Mouse (Mus musculus): ENCODE measurements around the gene Fabp3. TPM values are rescaled to one million over a fixed set of nuclear protein-coding genes. Genes with fewer than 3 reads are reported as not detected.
A peak's percentile ranks its signal among the peaks of the same experiment; 100 is the strongest.

Gene Fabp3
- polyA plus RNA-seq, 1 experiment from 2014 or later: 6.6 TPM

DNA sequence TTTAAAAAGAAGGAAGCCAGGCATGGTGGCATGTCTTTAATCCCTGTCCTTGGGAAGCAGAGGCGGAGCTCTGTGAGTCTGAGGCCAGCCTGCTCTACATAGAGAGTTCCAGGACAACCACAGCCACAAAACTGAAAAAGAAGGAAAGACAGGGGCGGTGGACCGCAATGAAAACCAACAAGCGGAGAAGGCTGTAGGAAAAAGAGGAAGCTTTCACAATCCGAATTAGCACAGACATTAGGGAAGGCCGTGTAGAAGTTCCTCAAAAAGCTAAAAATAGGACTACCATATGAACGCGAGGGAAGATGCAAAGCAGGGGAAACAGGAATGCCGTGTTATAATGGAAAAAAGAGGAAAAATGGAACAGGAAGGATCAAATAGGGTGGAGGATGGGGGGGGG lies 24.6 kb upstream of the Fabp3 start:
- no peak for DNase-seq (ENCODE audit: low spot score)
- Histone ChIP-seq H3K9me3 (ENCODE audit: control insufficient read depth, low read length) (no peaks in the 10 kb centered on the region), H3K27me3 (replicated peaks; ENCODE audit: control insufficient read depth, insufficient read depth, low read length) (0 out of 2 replicates have a peak, but pooled peaks cover 6% of the 10 kb centered on the region), H3K36me3 (ENCODE audit: control insufficient read depth, insufficient read depth, low read length) (no peaks in the 10 kb centered on the region), H3K27ac (ENCODE audit: low read depth) (no peak overlapping the region), H3K4me3 (ENCODE audit: low read depth, low read length) (no peak overlapping the region), H3K4me2 (ENCODE audit: low read length) (no peak overlapping the region), H3K9ac (ENCODE audit: low read length) (no peak overlapping the region), H3K4me1 (replicated peaks; ENCODE audit: control insufficient read depth, insufficient read depth, low read length) (no peaks in the 10 kb centered on the region)
- no peak for ATAC-seq (replicated peaks; ENCODE audit: low FRiP score, low TSS enrichment, low read depth)
- WGBS: 76% methylated on average over 9 of the region's 9 CpGs

DNA sequence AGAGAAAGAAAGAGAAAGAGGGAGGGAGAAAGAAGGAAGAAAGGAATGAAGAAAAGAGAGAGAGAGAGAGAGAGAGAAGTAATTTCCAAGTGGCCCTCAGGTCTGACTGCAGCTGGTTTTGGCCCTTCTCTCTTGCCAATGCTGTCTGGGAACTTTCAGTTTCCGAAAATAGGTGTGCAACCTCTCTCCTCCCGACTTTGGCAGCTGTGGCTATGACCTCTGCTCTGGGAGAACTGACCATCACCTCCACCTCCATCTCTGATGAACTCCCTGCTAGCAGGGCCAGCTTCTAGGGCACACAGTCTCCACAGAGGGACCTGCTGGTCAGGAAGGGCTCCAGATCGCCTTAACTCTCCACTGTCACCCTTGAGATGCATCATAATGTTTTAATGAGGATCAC lies 21.9 kb upstream of the Fabp3 start:
- H3K9me3 ChIP-seq (ENCODE audit: control insufficient read depth, low read length): no peaks in the 10 kb centered on the region
- H3K4me1 ChIP-seq (replicated peaks; ENCODE audit: control insufficient read depth, insufficient read depth, low read length): no peaks in the 10 kb centered on the region
- DNase-seq (ENCODE audit: low spot score) (no peak), ATAC-seq (replicated peaks; ENCODE audit: low FRiP score, low TSS enrichment, low read depth) (no peak)
- H3K36me3 ChIP-seq (ENCODE audit: control insufficient read depth, insufficient read depth, low read length): no peaks in the 10 kb centered on the region
- 0 out of 2 replicates have a peak, but pooled peaks cover 2% of the 10 kb centered on the region for H3K27me3 ChIP-seq (replicated peaks; ENCODE audit: control insufficient read depth, insufficient read depth, low read length)
- H3K9ac ChIP-seq (ENCODE audit: low read length): no peak overlapping the region
- H3K4me3 ChIP-seq (ENCODE audit: low read depth, low read length): no peak overlapping the region
- H3K4me2 ChIP-seq (ENCODE audit: low read length): no peak overlapping the region
- 52% methylated on average over 3 of the region's 3 CpGs for WGBS
- H3K27ac ChIP-seq (ENCODE audit: low read depth): no peak overlapping the region

DNA sequence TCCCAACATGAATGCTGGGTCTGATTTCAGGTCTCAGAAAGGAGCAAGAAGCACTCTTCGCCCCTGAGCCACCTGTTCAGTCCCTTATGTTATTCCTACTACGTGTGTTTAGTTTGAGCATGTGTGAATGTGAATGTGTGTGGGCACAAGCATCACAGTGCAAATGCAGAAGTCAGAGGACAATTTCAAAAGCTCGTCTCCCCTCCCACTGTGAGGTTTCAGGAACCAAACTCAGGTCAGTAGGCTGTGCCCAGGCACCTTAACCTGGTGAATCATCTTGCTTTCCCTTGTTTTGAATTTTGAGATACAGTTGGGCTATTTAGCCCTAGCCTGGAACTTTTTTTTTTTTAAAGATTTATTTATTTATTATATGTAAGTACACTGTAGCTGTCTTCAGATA lies 18.6 kb upstream of the Fabp3 start:
- no peaks in the 10 kb centered on the region for H3K9me3 ChIP-seq (ENCODE audit: control insufficient read depth, low read length)
- no peak overlapping the region for H3K4me3 ChIP-seq (ENCODE audit: low read depth, low read length)
- DNase-seq (ENCODE audit: low spot score): no peak
- no peak overlapping the region for H3K9ac ChIP-seq (ENCODE audit: low read length)
- 77% methylated on average over 3 of the region's 3 CpGs for WGBS
- no peak overlapping the region for H3K27ac ChIP-seq (ENCODE audit: low read depth)
- ATAC-seq (replicated peaks; ENCODE audit: low FRiP score, low TSS enrichment, low read depth): no peak
- 0 out of 2 replicates have a peak, but pooled peaks cover 2% of the 10 kb centered on the region for H3K27me3 ChIP-seq (replicated peaks; ENCODE audit: control insufficient read depth, insufficient read depth, low read length)
- no peaks in the 10 kb centered on the region for H3K4me1 ChIP-seq (replicated peaks; ENCODE audit: control insufficient read depth, insufficient read depth, low read length)
- no peaks in the 10 kb centered on the region for H3K36me3 ChIP-seq (ENCODE audit: control insufficient read depth, insufficient read depth, low read length)
- H3K4me2 ChIP-seq (ENCODE audit: low read length): no peak overlapping the region

DNA sequence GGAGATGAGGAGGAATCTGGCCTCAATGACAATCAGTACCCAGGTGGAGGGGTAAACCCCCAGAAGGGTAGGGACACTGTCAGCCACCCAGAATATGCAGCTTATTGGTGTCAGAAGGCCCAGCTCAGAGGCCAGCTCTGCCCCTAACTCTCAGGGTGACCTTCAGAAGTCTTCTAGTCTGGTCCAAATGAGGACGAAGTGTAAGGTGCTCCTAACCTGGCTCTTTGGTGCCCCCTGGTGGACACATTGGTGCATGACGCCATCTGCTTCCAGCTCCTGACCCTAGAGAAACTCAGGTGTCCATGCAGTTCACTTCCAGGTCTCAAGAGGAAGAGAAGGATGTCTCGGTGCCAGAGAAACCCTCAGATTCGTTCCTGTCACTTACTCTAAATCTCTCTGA lies 16.1 kb upstream of the Fabp3 start:
- 0 out of 2 replicates have a peak, but pooled peaks cover 2% of the 10 kb centered on the region for H3K27me3 ChIP-seq (replicated peaks; ENCODE audit: control insufficient read depth, insufficient read depth, low read length)
- H3K4me3 ChIP-seq (ENCODE audit: low read depth, low read length): no peak overlapping the region
- H3K4me1 ChIP-seq (replicated peaks; ENCODE audit: control insufficient read depth, insufficient read depth, low read length): no peaks in the 10 kb centered on the region
- H3K9ac ChIP-seq (ENCODE audit: low read length): no peak overlapping the region
- DNase-seq (ENCODE audit: low spot score): peak; percentile 97
- H3K9me3 ChIP-seq (ENCODE audit: control insufficient read depth, low read length): no peaks in the 10 kb centered on the region
- H3K36me3 ChIP-seq (ENCODE audit: control insufficient read depth, insufficient read depth, low read length): no peaks in the 10 kb centered on the region
- no peak overlapping the region for H3K4me2 ChIP-seq (ENCODE audit: low read length)
- no peak overlapping the region for H3K27ac ChIP-seq (ENCODE audit: low read depth)
- peak; percentile 60 for ATAC-seq (replicated peaks; ENCODE audit: low FRiP score, low TSS enrichment, low read depth)
- WGBS: 2% methylated on average over 4 of the region's 4 CpGs

DNA sequence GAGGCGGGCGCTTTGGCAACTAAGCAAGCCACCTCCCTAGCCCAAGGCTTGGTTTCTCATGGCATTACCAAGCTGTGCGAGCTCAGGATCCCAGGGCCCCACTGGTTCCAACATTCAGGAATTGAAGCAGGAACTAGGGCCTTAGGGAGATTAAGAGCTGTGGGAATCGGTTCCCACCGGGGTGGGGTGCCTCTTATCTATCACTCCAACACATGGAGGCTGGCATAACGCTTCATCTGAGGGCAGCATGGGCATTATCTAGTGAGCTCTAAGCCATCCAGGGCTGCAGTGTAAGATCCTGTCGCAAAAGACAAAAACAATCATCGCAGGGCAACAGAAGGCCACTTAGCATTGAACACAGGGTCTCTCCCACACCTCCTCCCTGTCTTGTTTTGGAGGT lies 13.9 kb upstream of the Fabp3 start:
- Histone ChIP-seq H3K27ac (ENCODE audit: low read depth) (no peak overlapping the region), H3K9me3 (ENCODE audit: control insufficient read depth, low read length) (no peaks in the 10 kb centered on the region), H3K36me3 (ENCODE audit: control insufficient read depth, insufficient read depth, low read length) (no peaks in the 10 kb centered on the region), H3K4me3 (ENCODE audit: low read depth, low read length) (no peak overlapping the region), H3K27me3 (replicated peaks; ENCODE audit: control insufficient read depth, insufficient read depth, low read length) (no peaks in the 10 kb centered on the region), H3K4me2 (ENCODE audit: low read length) (no peak overlapping the region), H3K9ac (ENCODE audit: low read length) (no peak overlapping the region), H3K4me1 (replicated peaks; ENCODE audit: control insufficient read depth, insufficient read depth, low read length) (no peaks in the 10 kb centered on the region)
- no peak for ATAC-seq (replicated peaks; ENCODE audit: low FRiP score, low TSS enrichment, low read depth)
- no peak for DNase-seq (ENCODE audit: low spot score)
- WGBS: 84% methylated on average over 8 of the region's 8 CpGs

DNA sequence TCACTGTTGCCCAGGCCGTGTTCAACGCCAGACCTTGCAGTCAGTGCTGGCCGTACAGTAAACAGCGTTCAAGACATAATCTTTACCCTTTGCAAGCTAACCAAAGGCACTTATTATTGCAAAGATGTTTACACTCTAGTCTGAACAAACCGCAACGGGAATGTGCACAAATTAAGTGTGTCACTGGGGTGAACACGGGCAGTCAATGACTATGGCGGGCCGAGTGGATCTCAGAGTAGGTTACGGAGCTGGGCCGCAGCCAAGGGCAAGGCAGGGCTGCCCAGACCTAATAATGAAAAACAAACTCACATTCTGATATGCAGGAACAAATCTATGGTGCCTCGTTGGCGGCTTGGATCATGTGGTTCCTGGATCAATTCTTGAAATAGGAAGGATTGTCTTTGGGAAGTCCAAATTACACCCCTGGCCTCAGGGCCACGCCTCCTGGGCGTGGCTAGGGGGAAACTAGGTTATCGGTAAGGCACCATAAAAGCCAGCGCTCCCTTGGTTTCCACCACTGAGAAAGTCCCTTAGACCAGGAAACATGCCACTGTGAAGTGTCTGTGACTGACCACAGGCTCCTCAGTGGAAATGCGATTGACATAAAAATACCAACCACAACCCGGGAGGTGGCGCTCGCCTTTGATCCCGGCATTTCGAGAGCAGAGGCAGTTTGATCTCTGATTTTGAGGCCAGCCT lies 13.2 kb upstream of the Fabp3 start:
- 49% methylated on average over 23 of the region's 23 CpGs for WGBS
- no peak overlapping the region for H3K27ac ChIP-seq (ENCODE audit: low read depth)
- H3K4me3 ChIP-seq (ENCODE audit: low read depth, low read length): no peak overlapping the region
- DNase-seq (ENCODE audit: low spot score) (no peak), ATAC-seq (replicated peaks; ENCODE audit: low FRiP score, low TSS enrichment, low read depth) (no peak)
- no peaks in the 10 kb centered on the region for H3K27me3 ChIP-seq (replicated peaks; ENCODE audit: control insufficient read depth, insufficient read depth, low read length)
- no peaks in the 10 kb centered on the region for H3K36me3 ChIP-seq (ENCODE audit: control insufficient read depth, insufficient read depth, low read length)
- no peaks in the 10 kb centered on the region for H3K4me1 ChIP-seq (replicated peaks; ENCODE audit: control insufficient read depth, insufficient read depth, low read length)
- no peak overlapping the region for H3K4me2 ChIP-seq (ENCODE audit: low read length)
- no peak overlapping the region for H3K9ac ChIP-seq (ENCODE audit: low read length)
- no peaks in the 10 kb centered on the region for H3K9me3 ChIP-seq (ENCODE audit: control insufficient read depth, low read length)

DNA sequence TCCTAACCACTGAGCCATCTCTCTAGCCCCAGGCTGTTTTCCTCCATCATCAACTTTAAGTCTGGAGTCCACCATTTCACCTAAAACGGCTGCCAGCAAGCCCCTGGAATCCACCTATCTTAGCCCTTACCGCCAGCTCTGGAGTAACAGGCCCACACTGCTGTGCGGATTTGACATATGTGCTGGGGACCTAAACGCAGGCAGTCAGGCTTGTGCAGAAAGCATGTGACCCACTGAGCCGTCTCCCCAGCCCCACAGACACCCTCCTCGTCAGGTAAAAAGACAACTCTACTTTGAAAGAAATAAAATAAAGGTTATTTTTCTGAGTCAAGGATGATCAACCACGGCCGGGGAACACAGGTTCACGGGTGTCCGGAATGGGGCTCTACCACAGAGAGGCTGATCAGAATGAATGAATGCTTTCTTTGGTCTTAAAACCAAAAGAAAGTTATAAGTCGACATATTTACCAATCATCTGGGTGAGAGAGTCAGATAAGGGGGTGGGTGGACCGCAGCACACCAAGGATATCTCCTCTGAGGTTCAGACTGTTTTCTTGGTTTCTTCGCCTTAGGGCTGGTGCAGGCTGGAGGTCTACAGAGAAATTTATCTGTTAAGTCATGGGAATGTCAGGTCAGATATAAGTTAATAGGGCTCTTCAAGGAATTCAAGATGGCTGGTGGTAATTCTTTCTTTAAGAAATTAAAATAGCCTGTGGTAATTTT lies 12.0 kb upstream of the Fabp3 start:
- no peaks in the 10 kb centered on the region for H3K9me3 ChIP-seq (ENCODE audit: control insufficient read depth, low read length)
- 82% methylated on average over 13 of the region's 13 CpGs for WGBS
- H3K4me1 ChIP-seq (replicated peaks; ENCODE audit: control insufficient read depth, insufficient read depth, low read length): no peaks in the 10 kb centered on the region
- H3K27me3 ChIP-seq (replicated peaks; ENCODE audit: control insufficient read depth, insufficient read depth, low read length): no peaks in the 10 kb centered on the region
- H3K36me3 ChIP-seq (ENCODE audit: control insufficient read depth, insufficient read depth, low read length): no peaks in the 10 kb centered on the region
- H3K4me2 ChIP-seq (ENCODE audit: low read length): no peak overlapping the region
- ATAC-seq (replicated peaks; ENCODE audit: low FRiP score, low TSS enrichment, low read depth) (no peak), DNase-seq (ENCODE audit: low spot score) (no peak)
- no peak overlapping the region for H3K27ac ChIP-seq (ENCODE audit: low read depth)
- no peak overlapping the region for H3K4me3 ChIP-seq (ENCODE audit: low read depth, low read length)
- H3K9ac ChIP-seq (ENCODE audit: low read length): no peak overlapping the region

DNA sequence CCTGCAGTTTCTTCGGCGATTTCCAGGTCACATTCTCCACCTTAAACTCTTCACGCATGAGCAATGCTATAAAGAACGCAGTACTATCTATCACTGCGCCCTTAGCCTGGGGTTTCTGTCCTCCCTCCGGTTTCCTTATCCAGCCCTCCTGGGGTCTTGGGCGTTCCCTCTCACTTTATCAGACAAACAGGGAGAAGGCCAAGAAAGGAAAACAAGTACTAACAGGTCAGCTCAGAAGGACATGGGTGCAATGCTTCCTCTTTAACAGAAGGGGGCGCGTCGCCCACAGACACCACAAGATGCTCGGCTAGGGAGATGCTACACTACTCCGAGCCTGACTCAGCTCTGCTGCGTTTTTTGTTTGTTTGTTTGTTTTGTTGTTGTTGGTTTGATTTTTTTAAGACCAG lies 11.3 kb upstream of the Fabp3 start:
- Histone ChIP-seq H3K9ac (ENCODE audit: low read length) (no peak overlapping the region), H3K4me2 (ENCODE audit: low read length) (no peak overlapping the region), H3K9me3 (ENCODE audit: control insufficient read depth, low read length) (no peaks in the 10 kb centered on the region), H3K4me3 (ENCODE audit: low read depth, low read length) (no peak overlapping the region), H3K36me3 (ENCODE audit: control insufficient read depth, insufficient read depth, low read length) (no peaks in the 10 kb centered on the region), H3K4me1 (replicated peaks; ENCODE audit: control insufficient read depth, insufficient read depth, low read length) (no peaks in the 10 kb centered on the region), H3K27ac (ENCODE audit: low read depth) (no peak overlapping the region), H3K27me3 (replicated peaks; ENCODE audit: control insufficient read depth, insufficient read depth, low read length) (no peaks in the 10 kb centered on the region)
- peak; percentile 56 for DNase-seq (ENCODE audit: low spot score)
- ATAC-seq (replicated peaks; ENCODE audit: low FRiP score, low TSS enrichment, low read depth): no peak
- WGBS: 20% methylated on average over 13 of the region's 13 CpGs

All from intestine, embryonic 14.5 days (tissue).